Mouse (Mus musculus) MEL (cell line): ENCODE results near the gene Hs1bp3. TPM values are rescaled to one million over a fixed set of nuclear protein-coding genes. Genes with fewer than 3 reads are reported as not detected.

Experiments used
- DNase-seq: peaks from one replicate; pipeline ENCODE4 v3.0.0; 2011; ENCODE audit warnings: low read depth, low spot score
- H3K27ac ChIP-seq: 2 replicates; pipeline ENCODE4 v1.5.1; 2012; ENCODE audit warnings: low read depth, mild to moderate bottlenecking, control low read depth, low read length, moderate library complexity; ENCODE audit not compliant: control insufficient read depth
- H3K27me3 ChIP-seq, 2 experiments: fragments of 150-350 bp in 1 of 2; sonication (generic) in 1 of 2; 2 replicates each; pipeline ENCODE4 v1.6.1; 2012; ENCODE audit warnings: low read length in 2 of 2, mild to moderate bottlenecking in 2 of 2, improper control_type of control experiment in 1 of 2, moderate library complexity in 1 of 2; ENCODE audit not compliant: insufficient read depth in 2 of 2, control insufficient read depth in 1 of 2
- H3K36me3 ChIP-seq, 2 experiments: 2 replicates each; pipeline ENCODE4 v1.6.1; 2012 to 2014; ENCODE audit warnings: low read length in 2 of 2, improper control_type of control experiment in 1 of 2, inconsistent platforms in 1 of 2, mild to moderate bottlenecking in 1 of 2; ENCODE audit not compliant: insufficient read depth in 2 of 2, control insufficient read depth in 1 of 2
- H3K4me1 ChIP-seq, 2 experiments: fragments of 150-350 bp in 1 of 2; sonication (generic) in 1 of 2; 2 replicates each; pipeline ENCODE4 v1.6.1; 2012; ENCODE audit warnings: low read length in 2 of 2, improper control_type of control experiment in 1 of 2, mild to moderate bottlenecking in 1 of 2; ENCODE audit not compliant: insufficient read depth in 2 of 2, control insufficient read depth in 1 of 2
- H3K4me3 ChIP-seq, 2 experiments: fragments of 150-350 bp in 1 of 2; sonication (generic) in 1 of 2; 2 replicates each; pipeline ENCODE4 v1.5.1; 2012; ENCODE audit warnings: low read depth in 2 of 2, low read length in 2 of 2, mild to moderate bottlenecking in 2 of 2, moderate library complexity in 2 of 2, control low read depth in 1 of 2, improper control_type of control experiment in 1 of 2; ENCODE audit not compliant: control insufficient read depth in 1 of 2, insufficient read depth in 1 of 2
- H3K79me2 ChIP-seq: 2 replicates; pipeline ENCODE4 v1.6.1; 2012; ENCODE audit warnings: mild to moderate bottlenecking, low read length, moderate library complexity; ENCODE audit not compliant: control insufficient read depth, poor library complexity, insufficient read depth
- H3K9ac ChIP-seq: 2 replicates; pipeline ENCODE4 v1.6.1; 2012; ENCODE audit warnings: low read depth, mild to moderate bottlenecking, control low read depth, low read length, moderate library complexity; ENCODE audit not compliant: control insufficient read depth, poor library complexity, severe bottlenecking
- H3K9me3 ChIP-seq: fragments of 150-350 bp; sonication (generic); replicated peaks from 2 replicates; pipeline ENCODE4 v1.6.1; 2012; ENCODE audit warnings: mild to moderate bottlenecking, low read length, improper control_type of control experiment, moderate library complexity; ENCODE audit not compliant: insufficient read depth
- CHD1 ChIP-seq: IDR thresholded peaks from 2 replicates; pipeline ENCODE4 v1.6.1; 2012; ENCODE audit warnings: low read depth, mild to moderate bottlenecking, inconsistent platforms, low read length, improper control_type of control experiment
- CTCF ChIP-seq, 3 experiments: IDR thresholded peaks in 2 of 3; conservative IDR thresholded peaks in 1 of 3; 2 replicates each; pipeline ENCODE4 v1.5.1; 2011 to 2012; ENCODE audit warnings: low read length in 3 of 3, low read depth in 2 of 3, mild to moderate bottlenecking in 2 of 3, improper control_type of control experiment in 1 of 3, inconsistent platforms in 1 of 3, mixed read lengths in 1 of 3, moderate library complexity in 1 of 3; ENCODE audit not compliant: control insufficient read depth in 1 of 3, insufficient read depth in 1 of 3, poor library complexity in 1 of 3, severe bottlenecking in 1 of 3
- ELF1 ChIP-seq: IDR thresholded peaks from 2 replicates; pipeline ENCODE4 v1.6.1; 2014; ENCODE audit warnings: low read depth, mild to moderate bottlenecking, inconsistent platforms, low read length, improper control_type of control experiment, moderate library complexity
- EP300 ChIP-seq, 2 experiments: IDR thresholded peaks; 2 replicates each; pipeline ENCODE4 v1.6.1; 2011; ENCODE audit warnings: improper control_type of control experiment in 2 of 2, low read length in 2 of 2, low read depth in 1 of 2, mild to moderate bottlenecking in 1 of 2
- GATA1 ChIP-seq: IDR thresholded peaks from 2 replicates; pipeline ENCODE4 v1.6.1; 2011; ENCODE audit warnings: low read depth, low read length, improper control_type of control experiment
- HCFC1 ChIP-seq: IDR thresholded peaks from 2 replicates; pipeline ENCODE4 v1.6.1; 2012; ENCODE audit warnings: low read depth, mild to moderate bottlenecking, inconsistent platforms, low read length, improper control_type of control experiment, moderate library complexity
- KAT2A ChIP-seq: conservative IDR thresholded peaks from 2 replicates; pipeline ENCODE4 v1.6.1; 2012; ENCODE audit warnings: low read depth, low read length, improper control_type of control experiment, inconsistent platforms
- MAFK ChIP-seq: IDR thresholded peaks from 2 replicates; pipeline ENCODE4 v1.6.1; 2011; ENCODE audit warnings: low read depth, mild to moderate bottlenecking, low read length, improper control_type of control experiment, borderline replicate concordance
- MAX ChIP-seq: IDR thresholded peaks from 2 replicates; pipeline ENCODE4 v1.6.1; 2011; ENCODE audit warnings: low read length, improper control_type of control experiment
- NELFE ChIP-seq: IDR thresholded peaks from 2 replicates; pipeline ENCODE4 v1.6.1; 2011; ENCODE audit warnings: low read depth, low read length, improper control_type of control experiment
- NRF1 ChIP-seq: IDR thresholded peaks from 2 replicates; pipeline ENCODE4 v1.6.1; 2014; ENCODE audit warnings: low read depth, mild to moderate bottlenecking, inconsistent platforms, low read length, improper control_type of control experiment, moderate library complexity; ENCODE audit not compliant: poor library complexity, insufficient read depth, severe bottlenecking
- POLR2AphosphoS5 ChIP-seq: IDR thresholded peaks from 2 replicates; pipeline ENCODE4 v1.6.1; 2012; ENCODE audit warnings: low read depth, borderline replicate concordance, mild to moderate bottlenecking, inconsistent platforms, low read length, moderate library complexity, mixed read lengths
- RAD21 ChIP-seq: IDR thresholded peaks from 2 replicates; pipeline ENCODE4 v1.6.1; 2011; ENCODE audit warnings: mild to moderate bottlenecking, low read depth, low read length, improper control_type of control experiment
- RCOR1 ChIP-seq: IDR thresholded peaks from 2 replicates; pipeline ENCODE4 v1.6.1; 2012; ENCODE audit warnings: low read depth, mild to moderate bottlenecking, inconsistent platforms, low read length, improper control_type of control experiment
- SMC3 ChIP-seq: IDR thresholded peaks from 2 replicates; pipeline ENCODE4 v1.6.1; 2011; ENCODE audit warnings: low read depth, low read length, improper control_type of control experiment
- TAL1 ChIP-seq: IDR thresholded peaks from 2 replicates; pipeline ENCODE4 v1.6.1; 2012; ENCODE audit warnings: mild to moderate bottlenecking, inconsistent platforms, low read length, moderate library complexity, mixed read lengths
- TBP ChIP-seq: IDR thresholded peaks from 2 replicates; pipeline ENCODE4 v1.8.0; 2011; ENCODE audit warnings: low read depth, low read length, improper control_type of control experiment
- UBTF ChIP-seq: IDR thresholded peaks from 2 replicates; pipeline ENCODE4 v1.6.1; 2012; ENCODE audit warnings: low read depth, mild to moderate bottlenecking, inconsistent platforms, low read length, improper control_type of control experiment, moderate library complexity, borderline replicate concordance; ENCODE audit not compliant: insufficient read depth
- USF1 ChIP-seq: IDR thresholded peaks from 2 replicates; pipeline ENCODE4 v1.6.1; 2014; ENCODE audit warnings: low read depth, mild to moderate bottlenecking, inconsistent platforms, low read length, improper control_type of control experiment, moderate library complexity
- USF2 ChIP-seq, 2 experiments: IDR thresholded peaks; 2 replicates each; pipeline ENCODE4 v1.6.1; 2011 to 2012; ENCODE audit warnings: improper control_type of control experiment in 2 of 2, low read length in 2 of 2, borderline replicate concordance in 1 of 2, inconsistent platforms in 1 of 2, low read depth in 1 of 2, mild to moderate bottlenecking in 1 of 2; ENCODE audit not compliant: insufficient read depth in 1 of 2
- ZNF384 ChIP-seq: IDR thresholded peaks from 2 replicates; pipeline ENCODE4 v1.6.1; 2012; ENCODE audit warnings: low read depth, mild to moderate bottlenecking, inconsistent platforms, low read length, improper control_type of control experiment
- polyA plus RNA-seq, 2 experiments: library from polyadenylated mRNA; stranded (reverse) in 1 of 2; unstranded in 1 of 2; fragments of >175 nt in 1 of 2; fragments of >200 nt in 1 of 2; gene quantifications; 2 replicates each; pipeline versions ENCODE4 v1.2.1 to v1.2.4; 2012; ENCODE audit warnings: low replicate concordance in 2 of 2, low read depth in 1 of 2; ENCODE audit not compliant: insufficient read length in 2 of 2, insufficient read depth in 1 of 2, missing spikeins in 1 of 2
- total RNA-seq: library from RNA; depleted of rRNA; stranded (reverse); fragments of 300-350 nt; gene quantifications from 2 replicates; pipeline ENCODE4 v1.2.3, GENCODE M21; 2012

Gene Hs1bp3
- total and polyA plus RNA-seq, 3 experiments, result 4.7 to 17.4 TPM; not detected in 1

DNA sequence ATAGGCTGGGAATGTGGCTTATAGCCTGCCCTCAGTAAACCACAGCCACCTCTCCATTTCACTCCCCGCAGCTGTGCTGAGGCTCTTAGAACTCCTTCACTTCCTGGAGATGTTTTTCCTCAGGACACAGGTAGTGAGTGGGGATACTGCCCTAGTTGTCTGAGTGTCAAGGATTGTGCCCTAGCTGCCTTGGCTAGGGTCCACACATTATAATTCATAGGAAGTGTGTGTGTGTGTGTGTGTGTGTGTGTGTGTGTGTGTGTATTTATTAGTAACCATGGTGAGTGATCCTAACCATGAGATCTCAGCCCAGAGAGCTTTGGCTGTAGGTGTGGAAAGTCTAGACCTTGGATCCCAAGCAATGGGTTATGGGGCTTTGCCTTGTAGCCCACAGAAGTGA, 74.0 kb downstream of the Hs1bp3 start:
- Histone ChIP-seq H3K9me3 (no peaks in the 10 kb centered on the region), H3K27me3 (no peaks in the 10 kb centered on the region; a peak in 1 of 4 replicates), H3K27ac (no peak overlapping the region), H3K4me3 (no peak overlapping the region), H3K79me2 (no peaks in the 10 kb centered on the region), H3K4me1 (no peaks in the 10 kb centered on the region)
- no peak for DNase-seq
- no peak for TF ChIP-seq TAL1
- TF ChIP-seq CHD1, result no peak
- no peak for TF ChIP-seq KAT2A
- TF ChIP-seq HCFC1, result no peak
- TF ChIP-seq GATA1, result no peak
- TF ChIP-seq NELFE, result no peak
- TF ChIP-seq SMC3, result no peak
- TF ChIP-seq EP300 (IDR thresholded peaks at IDR 0.05; ENCODE audit: low read depth in 1 of 2, low read length in 2 of 2), result no peak
- TF ChIP-seq USF1, result no peak
- no peak for TF ChIP-seq RCOR1
- no peak for TF ChIP-seq MAX
- no peak for TF ChIP-seq UBTF
- TF ChIP-seq RAD21, result no peak
- no peak for TF ChIP-seq ZNF384
- TF ChIP-seq NRF1, result no peak
- TF ChIP-seq POLR2AphosphoS5, result no peak
- TF ChIP-seq, all 39 proteins: peak for 0
- no peak overlapping the region for H3K9ac ChIP-seq
- no peaks in the 10 kb centered on the region for H3K36me3 ChIP-seq

DNA sequence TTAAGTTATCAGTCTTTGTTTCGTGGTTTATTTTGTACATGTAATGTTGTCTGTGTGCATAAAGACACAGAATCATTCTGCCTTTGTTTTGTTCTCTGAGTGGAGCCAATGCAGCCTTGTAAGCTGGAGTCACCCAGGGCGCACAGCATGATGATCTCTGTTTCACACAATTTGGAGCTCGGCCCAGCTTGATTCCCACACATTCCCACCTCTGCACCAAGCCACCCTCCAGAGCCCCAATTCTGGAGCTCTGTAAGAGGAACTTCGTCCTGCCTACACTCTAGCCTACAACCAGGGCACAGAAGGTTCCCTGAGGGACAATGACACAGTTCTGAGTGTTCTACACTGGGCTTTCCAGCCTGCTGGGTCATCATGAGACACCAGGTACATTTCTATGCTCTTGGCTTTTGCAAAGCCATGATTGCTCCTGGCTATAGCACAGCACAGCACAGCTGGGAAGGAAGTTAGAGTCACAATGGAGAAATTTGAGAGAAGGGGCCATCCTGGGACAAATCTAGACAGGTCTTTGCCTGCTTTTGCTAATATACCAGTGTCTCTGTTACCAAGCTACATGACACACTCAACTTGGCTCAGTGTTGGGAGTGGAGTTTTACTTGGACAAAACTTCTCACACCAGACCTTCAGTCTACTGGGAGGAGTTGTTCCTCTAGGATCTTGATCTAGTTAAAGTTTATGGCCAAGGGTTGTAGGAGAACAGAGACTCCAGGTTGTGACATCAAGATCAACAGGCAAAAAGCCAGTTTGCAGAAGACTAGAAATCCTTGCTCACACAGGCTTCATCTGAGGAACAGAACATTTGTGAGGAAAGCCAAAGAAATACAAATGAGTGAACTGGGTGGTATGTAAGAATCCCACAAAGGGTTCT, 75.5 kb downstream of the Hs1bp3 start:
- Histone ChIP-seq H3K79me2 (no peaks in the 10 kb centered on the region), H3K27me3 (no peaks in the 10 kb centered on the region), H3K4me3 (no peak overlapping the region), H3K9ac (no peak overlapping the region), H3K27ac (no peak overlapping the region), H3K36me3 (no peaks in the 10 kb centered on the region), H3K9me3 (no peaks in the 10 kb centered on the region), H3K4me1 (no peaks in the 10 kb centered on the region)
- no peak for TF ChIP-seq MAFK
- no peak for TF ChIP-seq RCOR1
- no peak for TF ChIP-seq USF1
- no peak for TF ChIP-seq ZNF384
- TF ChIP-seq ELF1, result no peak
- no peak for TF ChIP-seq USF2 (IDR thresholded peaks at IDR 0.05; ENCODE audit: borderline replicate concordance in 1 of 2, insufficient read depth in 1 of 2, low read depth in 1 of 2, low read length in 2 of 2)
- no peak for TF ChIP-seq KAT2A
- TF ChIP-seq TBP, result no peak
- no peak for TF ChIP-seq TAL1
- no peak for TF ChIP-seq CTCF (IDR thresholded peaks at IDR 0.05 in 2 of 3, conservative IDR thresholded peaks at IDR 0.05 in 1 of 3; ENCODE audit: control insufficient read depth in 1 of 3, insufficient read depth in 1 of 3, low read depth in 2 of 3, low read length in 3 of 3, poor library complexity in 1 of 3, severe bottlenecking in 1 of 3)
- no peak for DNase-seq
